Mouse (Mus musculus): ENCODE data around the gene Amdhd1.
A peak's percentile ranks its signal among the peaks of the same experiment; 100 is the strongest.

DNA sequence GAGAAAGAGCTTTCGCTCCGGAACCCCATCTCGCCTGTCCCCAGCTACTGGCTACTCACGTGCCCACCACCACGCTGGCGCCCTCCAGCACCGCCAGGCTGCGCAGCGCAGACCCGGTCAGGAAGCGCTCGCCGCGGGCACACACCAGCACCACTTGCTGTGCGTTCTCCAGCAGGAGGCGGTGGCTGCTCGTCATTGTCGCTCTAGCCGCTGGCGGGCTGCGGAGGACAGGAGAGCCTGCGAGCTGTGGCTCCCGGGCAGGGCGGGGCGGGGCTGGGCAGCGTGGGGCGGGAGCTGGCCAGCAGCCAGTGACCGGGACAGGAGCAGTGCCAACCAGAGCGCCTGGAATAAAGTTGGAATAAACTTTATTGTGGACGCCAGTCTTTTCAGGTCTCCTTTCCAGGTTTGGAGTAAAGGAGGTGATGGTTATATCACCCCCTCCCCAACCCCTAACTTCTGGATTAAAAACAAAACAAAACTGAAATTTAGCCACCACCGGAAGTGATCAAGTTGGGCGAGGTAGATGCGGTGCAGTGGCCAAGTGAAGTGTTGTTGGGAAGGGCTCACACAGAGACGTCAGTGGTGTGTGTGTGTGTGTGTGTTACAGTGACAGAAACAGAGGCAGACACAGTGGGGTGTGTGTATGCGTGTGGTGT, at the start of gene Amdhd1:
- TF ChIP-seq CTCF (IDR thresholded peaks at IDR 0.05 in 2 of 3, conservative IDR thresholded peaks at IDR 0.05 in 1 of 3; ENCODE audit: control insufficient read depth in 1 of 3, insufficient read depth in 1 of 3, low read depth in 2 of 3, low read length in 3 of 3, poor library complexity in 1 of 3, severe bottlenecking in 1 of 3) (peak; percentile 29 to 71 (median 67); a peak in 5 of 6 replicates), MAX (IDR thresholded peaks at IDR 0.05; ENCODE audit: low read length) (no peak), MAFK (IDR thresholded peaks at IDR 0.05; ENCODE audit: borderline replicate concordance, low read depth, low read length) (no peak), BHLHE40 (IDR thresholded peaks at IDR 0.05; ENCODE audit: borderline replicate concordance, low read depth, low read length) (peak; percentile 80; the same call in 1 of the 2 replicates), USF2 (IDR thresholded peaks at IDR 0.05; ENCODE audit: borderline replicate concordance in 1 of 2, insufficient read depth in 1 of 2, low read depth in 1 of 2, low read length in 2 of 2) (no peak), POLR2A (IDR thresholded peaks at IDR 0.05; ENCODE audit: control insufficient read depth in 1 of 2, insufficient read depth in 1 of 2, low read depth in 1 of 2, low read length in 2 of 2, poor library complexity in 1 of 2) (no peak), TAL1 (IDR thresholded peaks at IDR 0.05; ENCODE audit: low read length) (no peak), MXI1 (IDR thresholded peaks at IDR 0.05; ENCODE audit: low read depth, low read length) (no peak; the same call in 1 of the 2 replicates), ELF1 (IDR thresholded peaks at IDR 0.05; ENCODE audit: low read depth, low read length) (peak; percentile 5; the same call in 1 of the 2 replicates), GABPA (IDR thresholded peaks at IDR 0.05; ENCODE audit: low read depth, low read length) (no peak), ZMIZ1 (IDR thresholded peaks at IDR 0.05; ENCODE audit: low read depth, low read length) (no peak), POLR2AphosphoS5 (IDR thresholded peaks at IDR 0.05; ENCODE audit: borderline replicate concordance, low read depth, low read length) (no peak)
